Mouse (Mus musculus) bone marrow macrophage, adult 2 months (primary cell): ENCODE data around the gene Hk3.

Experiments
- CTCF ChIP-seq: IDR thresholded peaks from 2 replicates; pipeline ENCODE4 v1.5.1; 2012; ENCODE audit warnings: low read depth, mild to moderate bottlenecking, low read length, moderate library complexity
- POLR2A ChIP-seq: IDR thresholded peaks from 2 replicates; pipeline ENCODE4 v1.6.1; 2012; ENCODE audit warnings: mild to moderate bottlenecking, low read depth, low read length, borderline replicate concordance

DNA sequence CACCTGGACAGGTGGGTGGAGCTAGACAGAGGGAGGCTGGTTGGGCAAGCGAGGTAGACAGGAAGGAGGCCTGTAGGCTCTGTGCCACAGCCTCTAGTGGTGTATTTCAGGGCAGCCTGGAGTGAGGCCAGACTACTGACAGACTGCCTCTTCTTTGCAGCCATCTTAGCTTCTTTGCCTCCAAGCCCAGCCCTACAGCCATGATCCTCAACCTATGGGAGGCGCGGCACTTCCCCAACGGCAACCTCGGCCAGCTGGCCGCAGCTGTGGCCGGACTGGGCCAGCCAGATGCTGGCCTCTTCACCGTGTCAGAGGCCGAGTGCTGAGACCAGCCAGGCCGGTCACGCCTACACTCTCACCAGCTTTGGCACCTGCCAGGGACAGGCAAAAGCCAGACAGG, 16.5 kb downstream of the Hk3 start:
- TF ChIP-seq CTCF: no peak
- TF ChIP-seq POLR2A: no peak
